Mouse (Mus musculus): ENCODE data around the gene Pparg. TPM values are rescaled to one million over a fixed set of nuclear protein-coding genes. Genes with fewer than 3 reads are reported as not detected.

Gene Pparg
- polyA plus RNA-seq, 1 experiment from 2014 or later: 20.5 TPM

- 80% methylated on average over 3 of the region's 3 CpGs for WGBS
- Histone ChIP-seq H3K4me2 (replicated peaks; ENCODE audit: low read depth) (no peak overlapping the region), H3K9ac (ENCODE audit: low read depth, low read length) (no peak overlapping the region), H3K4me3 (ENCODE audit: low read depth, low read length) (no peak overlapping the region), H3K9me3 (ENCODE audit: control insufficient read depth) (no peaks in the 10 kb centered on the region), H3K36me3 (ENCODE audit: control insufficient read depth, insufficient read depth) (no peaks in the 10 kb centered on the region), H3K4me1 (replicated peaks; ENCODE audit: control insufficient read depth, insufficient read depth, low read length) (no peaks in the 10 kb centered on the region), H3K27me3 (replicated peaks; ENCODE audit: control insufficient read depth, insufficient read depth, low read length) (no peaks in the 10 kb centered on the region), H3K27ac (ENCODE audit: low read depth, low read length) (no peak overlapping the region)
- no peak for ATAC-seq
- TF ChIP-seq CTCF (IDR thresholded peaks at IDR 0.05; ENCODE audit: low read depth): no peak
Observed at GRCm38 (mm10) chr6:115418964-115419363, 58.2 kb downstream of the Pparg start.

DNA sequence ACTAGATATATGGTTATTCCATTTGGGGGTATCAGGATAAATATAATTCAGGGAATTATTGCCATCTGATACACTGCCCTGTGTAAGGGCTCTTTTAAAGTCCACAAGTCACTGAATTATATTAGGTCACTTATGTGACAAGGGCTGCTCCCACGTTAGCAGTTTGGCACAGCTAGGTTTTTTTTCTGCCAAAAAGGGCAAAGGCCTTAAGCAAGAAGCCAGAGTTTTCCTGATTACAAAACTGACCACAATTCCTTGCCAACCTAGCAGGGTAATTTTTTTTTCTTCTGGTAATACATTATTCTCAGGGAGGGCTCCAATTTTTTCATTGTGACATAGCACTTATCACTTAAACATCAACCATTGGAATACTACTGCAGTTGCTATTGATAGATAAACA, 60.2 kb downstream of the Pparg start:
- Histone ChIP-seq H3K36me3 (ENCODE audit: control insufficient read depth, insufficient read depth) (no peaks in the 10 kb centered on the region), H3K9me3 (ENCODE audit: control insufficient read depth) (no peaks in the 10 kb centered on the region), H3K4me2 (replicated peaks; ENCODE audit: low read depth) (no peak overlapping the region), H3K4me1 (replicated peaks; ENCODE audit: control insufficient read depth, insufficient read depth, low read length) (no peaks in the 10 kb centered on the region), H3K27ac (ENCODE audit: low read depth, low read length) (no peak overlapping the region), H3K4me3 (ENCODE audit: low read depth, low read length) (no peak overlapping the region), H3K27me3 (replicated peaks; ENCODE audit: control insufficient read depth, insufficient read depth, low read length) (no peaks in the 10 kb centered on the region), H3K9ac (ENCODE audit: low read depth, low read length) (no peak overlapping the region)
- no peak for ATAC-seq
- 34% methylated on average over 1 of the region's 1 CpGs for WGBS
- no peak for TF ChIP-seq CTCF (IDR thresholded peaks at IDR 0.05; ENCODE audit: low read depth)

- 66% methylated on average over 4 of the region's 4 CpGs for WGBS
Observed at GRCm38 (mm10) chr6:115421665-115422064, 60.9 kb downstream of the Pparg start.

DNA sequence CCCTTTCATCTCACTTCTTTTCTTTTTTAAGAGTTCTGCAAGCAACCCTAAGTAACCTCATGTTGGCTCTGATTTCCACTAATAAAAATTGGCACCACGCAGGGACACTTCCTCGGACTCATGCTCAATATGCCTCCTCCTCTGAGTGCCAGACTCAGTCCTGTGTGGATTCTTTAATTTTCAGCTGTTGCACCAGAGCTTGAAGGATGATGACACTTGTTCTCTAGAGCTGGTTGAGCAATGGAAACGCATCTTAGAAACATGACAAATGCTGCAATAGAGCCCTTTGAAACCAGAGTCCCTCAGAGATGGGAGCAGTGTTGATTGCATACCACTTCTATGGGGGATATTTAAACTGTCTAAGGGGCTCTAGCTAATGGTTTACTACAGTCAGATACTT, 63.7 kb downstream of the Pparg start:
- no peak overlapping the region for H3K27ac ChIP-seq (ENCODE audit: low read depth, low read length)
- no peak overlapping the region for H3K9ac ChIP-seq (ENCODE audit: low read depth, low read length)
- no peaks in the 10 kb centered on the region for H3K36me3 ChIP-seq (ENCODE audit: control insufficient read depth, insufficient read depth)
- WGBS: 83% methylated on average over 3 of the region's 3 CpGs
- no peak overlapping the region for H3K4me2 ChIP-seq (replicated peaks; ENCODE audit: low read depth)
- H3K4me1 ChIP-seq (replicated peaks; ENCODE audit: control insufficient read depth, insufficient read depth, low read length): no peaks in the 10 kb centered on the region
- H3K9me3 ChIP-seq (ENCODE audit: control insufficient read depth): no peaks in the 10 kb centered on the region
- no peak overlapping the region for H3K4me3 ChIP-seq (ENCODE audit: low read depth, low read length)
- H3K27me3 ChIP-seq (replicated peaks; ENCODE audit: control insufficient read depth, insufficient read depth, low read length): no peaks in the 10 kb centered on the region
- TF ChIP-seq CTCF (IDR thresholded peaks at IDR 0.05; ENCODE audit: low read depth): no peak
- no peak for ATAC-seq

More at GRCm38 (mm10) chr6:115421665-115422064, 60.9 kb downstream of the Pparg start:
- Histone ChIP-seq H3K27ac (ENCODE audit: low read depth, low read length) (no peak overlapping the region), H3K36me3 (ENCODE audit: control insufficient read depth, insufficient read depth) (no peaks in the 10 kb centered on the region), H3K4me1 (replicated peaks; ENCODE audit: control insufficient read depth, insufficient read depth, low read length) (no peaks in the 10 kb centered on the region), H3K4me2 (replicated peaks; ENCODE audit: low read depth) (no peak overlapping the region), H3K4me3 (ENCODE audit: low read depth, low read length) (no peak overlapping the region), H3K9ac (ENCODE audit: low read depth, low read length) (no peak overlapping the region), H3K27me3 (replicated peaks; ENCODE audit: control insufficient read depth, insufficient read depth, low read length) (no peaks in the 10 kb centered on the region), H3K9me3 (ENCODE audit: control insufficient read depth) (no peaks in the 10 kb centered on the region)
- ATAC-seq: no peak
- no peak for TF ChIP-seq CTCF (IDR thresholded peaks at IDR 0.05; ENCODE audit: low read depth)

DNA sequence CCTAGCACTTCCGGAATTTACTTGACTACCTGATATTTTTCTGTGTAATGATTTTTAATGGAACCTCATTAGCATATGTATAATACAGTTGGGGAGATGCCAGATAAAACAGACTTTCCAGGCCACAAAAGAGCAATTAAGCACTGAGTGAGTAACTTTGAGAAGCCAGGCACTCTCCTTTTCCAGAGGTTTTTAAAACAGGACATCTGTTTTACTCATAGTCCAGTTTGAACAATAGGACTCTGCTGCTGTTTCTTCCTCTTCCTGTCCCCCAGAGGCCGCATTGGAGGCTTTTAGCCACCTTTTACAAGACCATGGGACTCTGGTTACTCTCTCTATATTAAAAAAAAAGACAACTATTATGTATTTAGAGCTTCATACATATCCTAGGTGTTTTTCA, 72.0 kb downstream of the Pparg start:
- H3K4me3 ChIP-seq (ENCODE audit: low read depth, low read length): no peak overlapping the region
- H3K4me1 ChIP-seq (replicated peaks; ENCODE audit: control insufficient read depth, insufficient read depth, low read length): no peaks in the 10 kb centered on the region
- no peak for TF ChIP-seq CTCF (IDR thresholded peaks at IDR 0.05; ENCODE audit: low read depth)
- H3K4me2 ChIP-seq (replicated peaks; ENCODE audit: low read depth): no peak overlapping the region
- no peak overlapping the region for H3K27ac ChIP-seq (ENCODE audit: low read depth, low read length)
- 83% methylated on average over 2 of the region's 2 CpGs for WGBS
- no peaks in the 10 kb centered on the region for H3K27me3 ChIP-seq (replicated peaks; ENCODE audit: control insufficient read depth, insufficient read depth, low read length)
- H3K9me3 ChIP-seq (ENCODE audit: control insufficient read depth): no peaks in the 10 kb centered on the region
- no peak overlapping the region for H3K9ac ChIP-seq (ENCODE audit: low read depth, low read length)
- no peaks in the 10 kb centered on the region for H3K36me3 ChIP-seq (ENCODE audit: control insufficient read depth, insufficient read depth)
- ATAC-seq: no peak

- TF ChIP-seq CTCF (IDR thresholded peaks at IDR 0.05; ENCODE audit: low read depth): no peak
- H3K27me3 ChIP-seq (replicated peaks; ENCODE audit: control insufficient read depth, insufficient read depth, low read length): no peaks in the 10 kb centered on the region
- 85% methylated on average over 1 of the region's 1 CpGs for WGBS
Observed at GRCm38 (mm10) chr6:115434054-115434453, 73.3 kb downstream of the Pparg start.

GRCm38 (mm10) chr6:115434816-115435215, 74.1 kb downstream of the Pparg start:
- no peak overlapping the region for H3K9ac ChIP-seq (ENCODE audit: low read depth, low read length)
- no peak overlapping the region for H3K4me2 ChIP-seq (replicated peaks; ENCODE audit: low read depth)
- WGBS: 41% methylated on average over 2 of the region's 2 CpGs
- no peak for TF ChIP-seq CTCF (IDR thresholded peaks at IDR 0.05; ENCODE audit: low read depth)
- H3K27ac ChIP-seq (ENCODE audit: low read depth, low read length): no peak overlapping the region
- H3K36me3 ChIP-seq (ENCODE audit: control insufficient read depth, insufficient read depth): 0 out of 2 replicates have a peak, but pooled peaks cover 2% of the 10 kb centered on the region
- H3K4me1 ChIP-seq (replicated peaks; ENCODE audit: control insufficient read depth, insufficient read depth, low read length): no peaks in the 10 kb centered on the region
- H3K4me3 ChIP-seq (ENCODE audit: low read depth, low read length): no peak overlapping the region
- H3K27me3 ChIP-seq (replicated peaks; ENCODE audit: control insufficient read depth, insufficient read depth, low read length): no peaks in the 10 kb centered on the region
- ATAC-seq: no peak
- no peaks in the 10 kb centered on the region for H3K9me3 ChIP-seq (ENCODE audit: control insufficient read depth)

More at GRCm38 (mm10) chr6:115434054-115434453, 73.3 kb downstream of the Pparg start:
- H3K36me3 ChIP-seq (ENCODE audit: control insufficient read depth, insufficient read depth): no peaks in the 10 kb centered on the region
- H3K4me1 ChIP-seq (replicated peaks; ENCODE audit: control insufficient read depth, insufficient read depth, low read length): no peaks in the 10 kb centered on the region
- no peak overlapping the region for H3K27ac ChIP-seq (ENCODE audit: low read depth, low read length)
- no peak for ATAC-seq
- H3K9ac ChIP-seq (ENCODE audit: low read depth, low read length): no peak overlapping the region
- H3K9me3 ChIP-seq (ENCODE audit: control insufficient read depth): no peaks in the 10 kb centered on the region
- no peak overlapping the region for H3K4me3 ChIP-seq (ENCODE audit: low read depth, low read length)
- H3K4me2 ChIP-seq (replicated peaks; ENCODE audit: low read depth): no peak overlapping the region
